Mouse (Mus musculus): ENCODE data around the gene Zfp706.
"Not testable (repeated sequence)": the region's sequence is repeated elsewhere in the genome, so short reads cannot be mapped to it uniquely, and the experiment has no call there.

Zfp706 gene

DNA sequence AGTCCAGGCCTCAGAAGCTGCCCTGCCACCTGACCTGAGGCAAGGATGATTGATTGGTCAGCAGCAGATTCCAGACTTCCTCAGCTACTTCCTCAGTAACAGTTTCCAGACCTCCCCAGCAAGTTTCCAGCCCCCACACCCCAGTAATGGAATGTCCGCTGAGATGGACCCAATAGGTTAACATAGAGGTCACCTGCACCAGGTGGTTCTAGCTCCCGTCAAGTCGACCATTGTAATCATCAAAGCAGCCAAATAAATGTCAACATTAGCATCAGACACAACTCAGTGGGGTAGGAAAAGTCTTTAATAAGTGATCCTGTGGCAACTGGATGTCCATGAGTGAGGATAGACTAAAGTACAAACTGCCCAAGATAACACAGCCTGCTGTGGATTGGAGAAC is 3.7 kb upstream of the Zfp706 start:
- no peak for DNase-seq (ENCODE audit: low read depth, low spot score)

DNA sequence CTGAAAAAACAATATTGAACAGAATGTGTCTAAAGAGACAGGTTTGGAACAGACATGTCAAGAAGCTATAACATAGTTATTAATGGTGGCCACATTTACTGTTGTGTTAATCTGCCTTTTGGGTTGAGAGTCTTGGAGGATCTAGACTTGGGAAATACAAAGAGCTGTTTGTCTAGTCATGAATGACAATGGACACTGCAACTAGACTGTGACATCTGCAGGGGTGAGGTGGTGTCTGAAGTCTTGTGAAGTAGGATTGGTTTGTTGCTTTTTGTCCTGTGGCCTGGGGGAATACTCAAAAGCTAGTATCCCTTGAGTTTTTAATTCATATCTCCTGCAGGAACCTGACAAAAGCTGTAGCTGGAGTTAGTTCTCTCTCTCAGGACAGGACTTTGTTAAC is 973 bp upstream of the Zfp706 start:
- DNase-seq (ENCODE audit: low read depth, low spot score) = no peak

DNA sequence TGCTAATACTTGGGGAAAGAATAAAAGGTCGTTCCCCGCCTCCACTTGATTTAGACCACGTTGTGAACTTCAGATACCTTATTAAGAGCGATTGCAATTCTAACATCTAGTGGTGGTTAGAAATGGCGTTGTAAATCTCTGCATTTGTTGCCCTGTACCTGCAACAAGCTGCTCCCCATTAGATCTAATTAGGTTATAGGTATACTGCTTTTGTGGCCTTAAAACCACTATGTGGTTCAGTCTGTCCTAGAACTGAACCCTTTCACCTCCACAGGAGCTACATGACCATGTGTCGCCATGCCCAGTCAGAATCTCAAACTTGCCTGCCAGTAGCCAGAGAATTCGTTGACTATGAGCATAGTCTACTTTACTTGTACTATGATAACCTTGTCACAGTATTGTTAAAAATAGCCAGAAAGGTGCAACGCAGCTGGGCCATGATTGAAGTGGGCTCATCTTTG is 416 bp upstream of the Zfp706 start:
- peak; percentile 31 for DNase-seq (ENCODE audit: low read depth, low spot score)

DNA sequence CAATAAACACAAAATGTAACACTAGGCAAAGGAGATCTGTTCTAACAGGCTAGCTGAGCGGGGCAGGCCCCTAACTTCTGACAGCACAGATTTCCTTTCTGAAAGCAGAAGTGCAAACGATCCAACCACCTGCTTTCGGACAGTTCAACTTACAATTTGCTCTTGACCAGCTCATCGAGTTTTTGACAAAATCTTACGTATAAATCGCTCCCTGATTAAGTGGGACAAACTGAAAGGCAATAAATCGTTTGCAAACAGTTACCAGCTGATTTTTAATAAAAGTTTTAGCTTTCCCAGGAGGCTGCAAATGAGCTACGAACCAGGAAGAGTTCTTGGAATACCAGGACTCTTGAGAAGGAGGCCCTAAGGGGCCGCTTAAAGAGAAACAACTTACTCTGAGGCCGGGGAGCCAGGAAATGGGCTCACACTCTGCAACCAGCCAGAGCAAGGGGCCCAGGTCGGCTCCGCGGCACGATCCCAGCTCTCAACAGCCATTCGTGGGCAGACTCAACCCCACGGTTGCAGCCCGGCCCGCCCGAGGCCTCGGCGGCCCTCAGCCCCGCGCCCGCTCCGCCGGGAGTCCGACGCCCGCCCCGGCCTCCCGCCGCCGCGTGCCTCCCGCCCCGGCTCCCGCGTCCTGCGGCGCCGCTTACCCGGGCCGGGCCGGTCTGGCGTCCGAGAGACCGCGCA is 953 bp downstream of the Zfp706 start:
- DNase-seq (ENCODE audit: low read depth, low spot score) = peak; percentile 56

DNA sequence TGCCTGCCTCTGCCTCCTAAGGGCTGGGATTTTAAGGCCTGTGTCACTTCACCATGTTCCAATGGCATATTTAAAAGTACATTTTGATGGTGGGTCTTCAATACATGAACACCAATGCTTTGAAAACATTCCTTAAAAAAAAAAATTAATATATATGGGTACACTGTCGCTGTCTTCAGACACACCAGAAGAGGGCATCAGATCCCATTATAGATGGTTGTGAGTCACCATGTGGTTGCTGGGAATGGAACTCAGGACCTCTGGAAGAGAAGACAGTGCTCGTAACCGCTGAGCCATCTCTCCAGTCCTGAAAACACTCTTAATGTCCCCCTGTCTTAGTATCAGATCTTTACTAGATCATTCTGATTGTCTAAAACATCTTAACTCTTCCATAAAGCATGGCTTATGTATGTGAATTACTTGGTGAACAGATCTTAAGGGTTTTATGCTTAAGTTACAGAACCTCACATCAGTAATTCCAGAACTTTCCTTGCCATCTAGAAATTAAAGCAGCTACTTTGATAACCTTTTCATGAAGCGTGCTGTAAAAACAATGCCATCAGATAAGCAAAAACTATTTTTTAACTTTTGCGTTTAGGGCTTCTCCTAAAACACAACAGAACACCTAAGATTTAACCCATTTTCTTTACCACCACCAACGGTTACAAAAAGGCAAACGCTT is 1.6 kb downstream of the Zfp706 start:
- peak; percentile 28 for DNase-seq (ENCODE audit: low read depth, low spot score)

DNA sequence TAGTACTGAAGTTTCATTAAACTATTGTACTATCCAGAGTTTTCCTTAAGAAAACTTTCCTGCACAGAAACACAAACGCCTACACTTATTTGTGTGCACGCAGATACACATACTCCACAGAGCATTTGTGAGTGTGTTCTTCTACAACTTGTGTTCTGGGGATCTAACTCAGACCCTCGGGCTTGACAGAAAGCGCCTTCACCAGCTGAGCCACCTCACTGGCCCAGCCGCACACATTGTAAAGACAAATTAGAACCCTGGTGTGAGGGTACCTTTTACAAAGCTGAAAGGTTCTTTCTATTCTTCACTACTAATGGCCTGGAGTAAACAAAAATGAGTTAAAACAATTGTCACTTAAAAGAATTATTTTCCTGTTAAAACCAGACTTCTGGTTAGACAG is 2.7 kb downstream of the Zfp706 start:
- DNase-seq (ENCODE audit: low read depth, low spot score) = no peak

DNA sequence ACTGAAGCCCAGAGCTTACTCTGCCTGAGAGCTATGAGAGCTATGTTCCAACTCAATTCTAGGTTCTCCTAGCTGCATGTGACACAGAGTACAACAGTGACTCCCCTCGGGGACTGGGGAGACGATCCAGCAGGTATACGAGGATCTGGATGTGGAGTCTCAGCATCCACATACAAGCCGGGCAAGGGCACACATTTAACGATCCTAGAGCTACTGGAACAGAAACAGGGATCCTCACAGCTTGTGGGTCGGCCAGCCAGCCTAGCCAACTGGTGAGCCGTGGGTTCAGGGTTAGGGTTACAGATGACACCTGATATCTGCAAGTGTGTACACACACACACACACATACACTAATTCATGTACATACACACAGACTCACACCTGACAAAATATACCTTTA is 5.3 kb downstream of the Zfp706 start:
- DNase-seq (ENCODE audit: low read depth, low spot score) = no peak

DNA sequence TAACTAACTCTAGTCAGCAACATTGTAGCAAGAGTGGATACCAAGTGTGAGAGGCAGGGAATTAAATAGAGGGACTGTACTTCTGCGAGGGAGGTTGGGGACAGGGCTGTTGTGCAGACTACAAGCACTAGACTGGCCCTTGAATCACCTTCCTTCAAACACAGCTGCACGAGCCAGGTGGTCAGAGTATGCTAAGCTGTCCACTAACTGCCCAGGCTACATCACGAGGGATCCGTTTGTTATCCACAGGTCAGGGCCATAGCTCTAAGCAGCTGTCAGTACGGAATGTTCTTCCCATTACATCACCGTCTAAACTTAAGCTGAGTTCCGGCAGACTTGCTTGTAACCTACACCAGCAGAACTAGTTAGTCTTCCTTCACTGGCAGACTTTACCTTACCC is 8.0 kb downstream of the Zfp706 start:
- DNase-seq (ENCODE audit: low read depth, low spot score) = not testable (repeated sequence)

DNA sequence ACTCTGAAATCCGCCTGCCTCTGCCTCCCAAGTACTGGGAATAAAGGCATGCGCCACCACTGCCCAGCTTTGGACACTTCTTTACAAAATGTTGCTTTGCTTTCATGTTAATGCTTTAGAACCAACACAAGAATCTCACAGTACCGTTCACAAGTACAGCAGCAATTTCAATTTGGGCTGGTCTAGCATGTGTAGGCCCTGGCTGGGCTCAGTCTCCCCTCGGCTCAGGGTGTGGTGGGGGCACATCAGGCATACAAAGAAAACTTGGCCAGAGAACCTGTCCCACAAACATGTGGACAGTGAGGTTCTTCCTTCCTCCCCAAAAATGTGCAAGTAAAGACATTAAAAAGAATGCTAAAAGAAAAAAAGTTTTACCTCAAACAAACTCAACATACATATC is 12.4 kb downstream of the Zfp706 start:
- no peak for DNase-seq (ENCODE audit: low read depth, low spot score)

DNA sequence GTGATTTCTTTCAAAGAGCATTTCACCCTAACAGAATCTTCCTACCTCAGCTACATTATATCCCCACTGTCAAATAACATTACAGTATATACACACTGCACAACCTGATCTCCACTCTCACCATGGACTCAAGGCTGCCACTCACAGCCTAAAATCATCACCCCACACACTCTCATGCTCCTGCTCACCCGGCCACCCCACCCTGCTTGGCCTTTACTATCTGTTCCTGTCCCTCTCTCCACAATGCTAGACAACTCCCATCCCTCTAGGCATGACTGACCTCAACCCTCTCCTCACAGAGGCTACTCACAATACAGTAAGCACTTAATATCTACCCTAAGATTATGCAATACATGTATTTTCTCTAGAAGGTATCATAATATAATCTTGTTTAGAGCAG is 12.9 kb downstream of the Zfp706 start:
- DNase-seq (ENCODE audit: low read depth, low spot score) = no peak

DNA sequence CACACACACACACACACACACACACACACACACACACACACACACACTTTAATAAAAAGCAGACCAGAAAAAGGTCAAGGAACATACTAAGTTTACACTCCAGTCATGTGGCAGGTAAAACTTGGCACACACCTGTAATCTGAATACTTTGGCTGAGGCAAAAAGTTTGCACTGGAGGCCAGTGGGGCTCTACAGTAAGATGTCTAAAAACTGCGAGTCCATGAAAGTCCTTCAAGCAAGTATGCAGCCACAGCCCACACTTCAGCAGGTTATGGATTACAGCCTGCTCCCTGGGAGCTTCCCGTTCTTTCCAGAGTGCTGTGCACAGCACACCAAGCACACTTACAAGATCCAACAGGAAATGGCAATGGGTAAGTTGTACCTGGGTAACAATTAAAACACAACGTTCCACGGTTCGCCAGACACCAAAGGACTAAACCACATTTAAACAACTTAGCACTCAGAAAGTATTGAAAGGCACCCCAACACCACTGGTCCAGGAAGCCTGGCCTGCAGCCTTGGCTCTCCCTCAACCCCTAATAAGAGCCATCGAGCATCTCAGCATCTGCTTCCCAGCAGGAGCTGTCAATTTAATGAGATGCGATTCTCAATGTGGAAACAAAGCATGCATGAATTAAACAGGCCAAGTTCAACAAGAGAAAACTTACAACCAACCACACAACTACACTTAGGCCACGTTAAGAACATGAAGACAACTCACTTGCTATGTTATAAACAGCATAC is 14.0 kb downstream of the Zfp706 start:
- no peak for DNase-seq (ENCODE audit: low read depth, low spot score)

DNA sequence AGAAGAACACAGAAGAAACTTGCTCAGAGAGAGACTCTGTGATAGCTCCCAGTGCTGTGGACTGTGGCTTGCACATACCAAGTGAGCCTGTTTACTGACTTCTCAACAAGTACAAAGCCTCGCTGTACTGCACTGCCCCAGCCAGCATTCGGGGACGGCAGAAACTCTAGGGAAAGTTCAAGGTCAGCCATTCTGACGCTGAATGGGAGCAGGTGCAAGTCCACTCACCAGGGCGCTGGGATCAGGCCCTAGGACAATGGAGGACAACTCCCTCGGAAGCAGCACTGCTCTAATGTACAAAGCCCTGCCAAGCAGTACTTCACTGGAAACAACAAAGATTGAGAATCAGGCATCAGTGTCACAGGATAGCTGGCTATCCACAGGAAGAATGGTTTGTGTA is 16.2 kb downstream of the Zfp706 start:
- no peak for DNase-seq (ENCODE audit: low read depth, low spot score)

DNA sequence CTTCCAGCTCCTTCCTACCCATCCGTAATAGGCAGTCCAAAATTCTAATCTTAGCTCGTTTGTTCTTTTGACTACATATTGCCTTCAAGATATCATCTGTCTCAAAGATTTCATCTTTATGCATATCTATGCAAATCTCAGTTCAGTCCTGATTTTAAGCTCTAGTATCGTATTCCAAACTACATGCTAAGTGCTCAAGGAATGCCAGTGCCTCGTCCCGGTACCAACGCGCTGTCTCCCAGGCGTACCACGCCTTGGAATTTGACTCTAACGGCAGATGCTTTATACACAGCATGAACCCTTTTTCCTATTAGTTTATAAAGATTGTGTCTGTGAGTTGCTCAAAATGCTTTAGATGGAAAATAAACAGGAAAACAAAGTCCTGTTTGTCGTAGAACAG is 17.7 kb downstream of the Zfp706 start:
- no peak for DNase-seq (ENCODE audit: low read depth, low spot score)

DNA sequence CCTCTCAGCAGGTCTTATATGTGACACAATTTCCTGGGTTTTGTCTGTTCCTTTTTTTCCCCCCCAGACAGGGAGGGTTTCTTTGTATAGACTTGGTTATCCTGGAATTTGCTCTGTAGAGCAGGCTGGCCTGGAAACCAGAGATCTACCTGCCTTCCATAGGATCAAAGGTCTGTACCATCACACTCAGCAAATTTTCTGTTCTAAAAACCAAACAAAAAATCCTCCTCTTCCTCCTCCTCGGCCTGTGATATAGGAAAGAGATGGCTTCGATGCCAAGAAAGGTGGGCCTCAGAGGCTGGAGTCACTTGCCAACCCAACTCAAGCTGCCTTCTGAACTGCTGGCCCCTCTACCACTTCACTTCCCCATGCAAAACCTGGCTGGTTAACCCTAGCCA is 18.9 kb downstream of the Zfp706 start:
- no peak for DNase-seq (ENCODE audit: low read depth, low spot score)

DNA sequence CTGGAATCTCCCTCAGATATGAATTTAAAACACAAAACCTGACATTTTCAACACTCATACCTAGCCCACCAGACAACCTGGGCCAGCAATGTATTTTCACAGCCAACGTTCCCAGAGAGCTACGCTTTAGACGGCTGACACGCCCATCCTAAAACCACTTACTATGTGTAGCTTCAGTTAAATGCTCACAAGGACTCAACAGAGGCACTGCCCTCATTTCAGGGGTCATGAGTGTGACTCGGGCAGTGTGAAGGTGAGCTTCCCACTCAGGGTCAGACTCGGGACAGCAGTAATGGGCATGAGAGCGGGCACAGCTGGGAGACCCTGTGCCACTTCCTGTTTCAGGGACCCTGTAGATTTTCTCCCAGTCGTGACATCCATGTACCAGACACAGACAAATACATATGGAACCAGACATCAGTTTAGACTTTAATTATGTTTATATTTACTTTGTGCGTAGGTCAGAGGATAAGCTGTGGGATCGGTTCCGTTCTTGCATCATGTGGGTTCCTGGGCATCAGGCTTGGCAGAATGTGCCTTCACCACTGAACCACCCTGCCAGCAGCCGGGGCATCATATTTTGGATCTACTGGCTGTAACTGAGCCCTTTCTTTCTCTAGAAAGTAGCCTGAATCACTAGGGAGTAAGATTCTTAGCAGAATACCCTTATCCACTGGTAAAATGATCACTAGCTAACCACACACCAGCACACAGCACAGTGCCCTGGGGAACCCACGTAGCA is 19.4 kb downstream of the Zfp706 start:
- DNase-seq (ENCODE audit: low read depth, low spot score) = no peak

DNA sequence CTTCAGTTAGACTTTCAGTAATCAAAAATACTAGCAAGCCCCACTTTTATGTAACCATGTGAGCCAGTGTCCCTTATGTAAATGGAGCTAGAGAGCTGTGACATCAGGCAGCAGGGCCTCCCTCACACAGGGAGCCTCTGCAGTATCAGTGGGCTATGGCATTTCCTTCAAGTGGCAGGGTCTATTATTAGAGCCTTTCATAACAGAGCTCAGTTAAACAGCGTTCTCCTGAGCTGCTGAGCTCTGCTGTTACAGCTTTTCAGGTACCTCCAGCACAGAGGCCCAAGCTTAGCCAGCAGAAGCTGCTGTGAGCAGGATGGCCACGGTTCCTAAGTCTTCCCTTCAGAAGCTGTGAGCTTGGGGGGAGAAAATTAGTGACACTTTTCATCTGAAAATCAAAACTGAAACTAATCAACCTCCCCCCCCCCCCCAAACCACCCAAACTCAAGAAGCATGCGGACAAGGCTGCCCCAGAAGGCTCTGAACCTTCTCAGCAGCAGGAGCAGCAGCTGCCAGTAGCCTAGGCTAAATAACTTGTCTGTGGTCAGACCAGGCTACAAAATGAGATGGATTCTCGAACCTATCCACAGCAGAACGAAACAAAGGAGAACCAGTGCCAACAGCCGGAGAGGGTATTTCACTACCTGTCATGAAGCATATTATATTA is 20.2 kb downstream of the Zfp706 start:
- no peak for DNase-seq (ENCODE audit: low read depth, low spot score)

DNA sequence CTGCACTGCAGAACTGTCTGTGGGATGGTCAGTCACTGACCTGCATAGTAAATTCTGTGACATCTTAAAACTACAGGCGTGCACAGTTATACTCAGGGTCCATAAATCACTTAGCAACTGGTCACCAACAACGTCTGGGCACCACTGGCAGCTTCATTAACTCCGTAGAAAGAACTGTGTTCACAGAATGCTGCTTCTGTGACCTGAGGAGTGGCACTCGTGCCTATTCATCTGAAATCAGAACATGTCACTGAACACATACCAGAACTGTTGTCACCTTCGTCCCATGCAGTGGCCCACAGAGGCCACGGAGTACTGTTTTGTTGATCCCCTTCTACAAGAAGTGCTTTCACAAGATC is 22.0 kb downstream of the Zfp706 start:
- DNase-seq (ENCODE audit: low read depth, low spot score) = no peak

DNA sequence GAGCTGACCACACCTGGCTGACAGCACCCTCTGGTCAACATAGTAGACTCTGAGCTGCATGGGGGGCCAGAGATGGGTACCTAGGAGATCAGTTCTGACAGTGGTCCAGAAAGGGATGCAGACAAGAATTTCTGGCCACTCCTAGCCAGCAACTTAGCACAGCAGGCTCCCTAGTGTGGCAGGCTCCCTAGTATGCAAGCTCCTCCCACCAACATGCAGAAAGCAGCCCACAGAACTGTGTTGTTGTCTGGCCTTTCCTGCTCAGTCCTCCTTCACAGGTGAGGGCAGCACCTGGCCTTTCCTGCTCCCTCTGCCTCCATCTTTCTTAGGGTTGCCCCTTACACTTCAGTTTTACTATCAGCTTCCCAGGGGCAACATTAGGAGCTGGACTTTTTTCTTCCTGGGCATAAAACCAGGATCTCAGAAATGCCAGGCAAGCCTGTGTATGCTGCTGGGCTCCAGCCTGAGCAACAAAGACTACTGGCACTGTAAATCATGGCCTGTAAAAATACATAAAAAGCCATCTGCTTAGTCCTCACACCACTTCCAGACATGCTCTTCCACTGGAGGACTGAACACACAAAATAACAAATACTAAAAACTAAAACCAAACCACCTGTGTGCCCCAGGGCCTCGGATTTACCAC is 22.5 kb downstream of the Zfp706 start:
- DNase-seq (ENCODE audit: low read depth, low spot score) = no peak

DNA sequence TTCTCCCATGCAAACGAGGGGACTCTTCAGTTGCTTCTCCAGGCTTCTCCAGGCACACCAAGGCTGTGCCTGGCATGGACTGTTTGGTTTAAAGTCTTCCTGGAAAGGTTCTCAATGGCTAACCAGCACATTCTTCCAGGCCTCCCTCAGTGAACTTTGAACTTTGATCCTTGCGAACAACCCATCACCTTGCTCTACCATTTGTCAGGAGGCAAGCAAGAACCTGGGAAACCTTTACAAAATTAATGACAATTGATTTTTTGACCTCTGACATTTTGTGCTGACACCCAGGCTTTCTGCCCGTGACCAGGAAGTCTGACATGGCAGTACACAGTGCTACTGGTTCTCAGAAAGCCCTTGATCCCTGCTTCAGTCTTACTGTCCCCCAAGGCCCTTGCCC is 24.1 kb downstream of the Zfp706 start:
- no peak for DNase-seq (ENCODE audit: low read depth, low spot score)

DNA sequence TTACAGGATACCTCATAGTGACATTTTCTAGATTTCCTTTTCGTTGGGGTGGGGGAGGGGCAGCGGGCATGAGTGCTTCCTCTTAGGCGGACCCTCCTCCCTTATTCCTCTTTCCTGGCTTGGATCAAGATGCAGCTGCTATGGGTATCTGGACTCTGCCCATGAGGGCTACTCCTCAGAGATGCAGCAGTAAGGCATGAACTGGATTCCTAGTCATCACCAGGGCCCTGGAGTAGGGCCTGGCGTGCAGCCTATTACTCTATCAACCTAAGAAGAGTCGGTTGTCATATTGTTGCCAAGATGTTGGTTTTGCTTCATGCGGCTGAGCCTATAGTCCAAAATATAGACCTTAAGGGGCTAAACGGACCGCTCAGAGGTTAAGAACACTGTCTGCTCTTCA is 27.3 kb downstream of the Zfp706 start:
- no peak for DNase-seq (ENCODE audit: low read depth, low spot score)

All from 3T3-L1 (cell line).